Mouse (Mus musculus) layer of hippocampus, postnatal 10 days (tissue): ENCODE measurements around the gene Pcmt1. TPM values are rescaled to one million over a fixed set of nuclear protein-coding genes. Genes with fewer than 3 reads are reported as not detected.
A peak's percentile ranks its signal among the peaks of the same experiment; 100 is the strongest.

Experiments used
- DNase-seq, 2 experiments: peaks; one replicate each; pipeline ENCODE4 v3.0.0; 2021; ENCODE audit warnings: low spot score in 2 of 2
- total RNA-seq, 2 experiments: library from RNA; stranded (reverse); gene quantifications; 2 replicates each; pipeline ENCODE4 v1.2.3; 2021

Gene Pcmt1
- total RNA-seq, 2 experiments from 2014 or later = 130 to 133 TPM

- no peak for DNase-seq
These were observed 90.7 kb downstream of the Pcmt1 start for GRCm38 (mm10) chr10:7590234-7590689.

GRCm38 (mm10) chr10:7589592-7590233 is 91.2 kb downstream of the Pcmt1 start, which contains the start of gene Lrp11:
Lrp11 (plus strand) TSS chr10:7589800.
- DNase-seq = peak; percentile 86 to 90

- no peak for DNase-seq
These were observed 94.2 kb downstream of the Pcmt1 start for GRCm38 (mm10) chr10:7586771-7587170.

GRCm38 (mm10) chr10:7582891-7583557 is 97.9 kb downstream of the Pcmt1 start:
- DNase-seq = peak; percentile 28 to 43

GRCm38 (mm10) chr10:7582157-7582890 is 98.6 kb downstream of the Pcmt1 start:
- peak; percentile 26 to 27 for DNase-seq

- no peak for DNase-seq
These were observed 99.5 kb downstream of the Pcmt1 start for GRCm38 (mm10) chr10:7581401-7581800.

Other genes starting within 250 kb of the Pcmt1 start
- gene Ulbp1, start 207.5 kb downstream of the Pcmt1 start, total RNA-seq = 1 to 10 TPM in 1 of 2 experiments, under 1 TPM in 1; 0.78 to 3.2 TPM
- 100 to 1,000 TPM; 135 to 141 TPM for gene Lrp11, start 91.3 kb downstream of the Pcmt1 start, total RNA-seq
- 1 to 10 TPM; 7.2 to 9.2 TPM for gene Nup43, start 13.6 kb downstream of the Pcmt1 start, total RNA-seq
- gene Lats1, start 78 bp upstream of the Pcmt1 start, total RNA-seq = 10 to 100 TPM; 50.7 to 54.9 TPM
- 10 to 100 TPM; 14.9 to 15.1 TPM for gene Katna1, start 44.9 kb upstream of the Pcmt1 start, total RNA-seq
- gene Ginm1, start 111.7 kb upstream of the Pcmt1 start, total RNA-seq = 10 to 100 TPM; 25.6 to 26.0 TPM
- gene Ppil4, start 111.8 kb upstream of the Pcmt1 start, total RNA-seq = 10 to 100 TPM; 34.0 to 38.9 TPM
- under 1 TPM; 0.16 to 0.22 TPM for gene Zc3h12d, start 151.3 kb upstream of the Pcmt1 start, total RNA-seq